Mouse (Mus musculus): ENCODE results near the gene Col11a1. TPM values are rescaled to one million over a fixed set of nuclear protein-coding genes. Genes with fewer than 3 reads are reported as not detected.

Col11a1 gene
- total RNA-seq (2021): under 1 TPM; 0.19 to 0.24 TPM

DNA sequence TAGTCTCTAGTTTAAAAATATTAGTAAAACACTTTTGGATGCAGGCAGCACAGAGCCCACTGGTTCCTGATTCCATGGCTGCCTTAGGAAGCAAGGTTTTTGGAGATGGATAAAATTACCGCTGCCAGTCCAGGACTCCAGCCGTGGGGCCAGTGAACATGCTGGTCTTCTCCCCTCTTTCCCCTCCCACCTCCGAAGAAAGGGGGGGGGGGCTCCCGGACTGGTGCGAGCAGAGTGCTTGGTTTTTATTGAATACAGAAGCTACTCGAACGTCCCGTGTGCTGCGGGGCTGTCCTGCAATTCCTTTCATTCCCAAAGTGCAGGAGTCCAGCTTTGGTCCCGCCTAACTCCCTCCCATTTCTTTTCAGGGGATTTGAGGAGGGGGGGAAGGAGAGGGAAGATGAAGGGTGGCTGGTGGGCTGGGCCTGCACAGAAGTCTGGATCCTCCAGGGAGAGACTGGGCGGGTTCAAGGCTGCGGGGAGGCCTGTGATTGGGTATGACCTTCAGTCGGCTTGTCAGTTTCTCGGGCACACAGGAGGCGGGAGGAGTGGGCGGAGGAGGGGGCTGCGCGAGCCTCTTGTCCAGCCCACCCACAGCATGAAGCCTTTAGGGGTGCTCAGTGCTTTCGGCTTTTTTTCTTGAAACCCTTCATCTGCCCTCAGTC lies at the start of gene Col11a1:
Gene Col11a1 (plus strand): TSS at position 570 of the 665 bp plus-strand sequence.
- DNase-seq: peak; percentile 13 to 14
- intact Hi-C loops (cut with DNase I): loop anchor here (5.0 kb wide), 1 partner anchor 378 kb away; no protein-coding TSS in a partner anchor

- no peak for DNase-seq
- intact Hi-C loops (cut with DNase I): no loop called here
Measured at GRCm38 (mm10) chr3:113990936-113991335, 39.4 kb upstream of the Col11a1 start.

DNA sequence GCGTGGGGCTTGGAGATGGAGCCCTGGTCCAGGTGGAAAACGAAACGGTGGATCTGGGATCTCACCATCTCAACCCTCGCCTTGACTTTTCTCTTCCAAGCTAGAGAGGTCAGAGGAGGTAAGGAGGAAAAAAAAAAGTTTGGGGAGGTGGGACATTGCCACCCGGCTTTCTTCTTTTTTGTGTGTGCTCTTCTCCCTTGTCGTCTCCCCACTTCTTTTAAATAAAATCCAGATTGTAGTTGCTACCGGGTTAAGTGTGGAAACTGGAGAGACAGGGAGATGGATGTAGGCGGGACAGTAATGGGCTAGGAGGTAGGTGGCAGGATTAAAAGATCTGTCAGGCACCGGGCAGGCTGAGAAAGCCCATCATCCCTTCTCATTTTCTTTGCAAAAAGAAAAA lies 546 bp downstream of the Col11a1 start:
- DNase-seq: no peak
- intact Hi-C loops (cut with DNase I): loop anchor here (5.0 kb wide), 1 partner anchor 379 kb away; no protein-coding TSS in a partner anchor

DNA sequence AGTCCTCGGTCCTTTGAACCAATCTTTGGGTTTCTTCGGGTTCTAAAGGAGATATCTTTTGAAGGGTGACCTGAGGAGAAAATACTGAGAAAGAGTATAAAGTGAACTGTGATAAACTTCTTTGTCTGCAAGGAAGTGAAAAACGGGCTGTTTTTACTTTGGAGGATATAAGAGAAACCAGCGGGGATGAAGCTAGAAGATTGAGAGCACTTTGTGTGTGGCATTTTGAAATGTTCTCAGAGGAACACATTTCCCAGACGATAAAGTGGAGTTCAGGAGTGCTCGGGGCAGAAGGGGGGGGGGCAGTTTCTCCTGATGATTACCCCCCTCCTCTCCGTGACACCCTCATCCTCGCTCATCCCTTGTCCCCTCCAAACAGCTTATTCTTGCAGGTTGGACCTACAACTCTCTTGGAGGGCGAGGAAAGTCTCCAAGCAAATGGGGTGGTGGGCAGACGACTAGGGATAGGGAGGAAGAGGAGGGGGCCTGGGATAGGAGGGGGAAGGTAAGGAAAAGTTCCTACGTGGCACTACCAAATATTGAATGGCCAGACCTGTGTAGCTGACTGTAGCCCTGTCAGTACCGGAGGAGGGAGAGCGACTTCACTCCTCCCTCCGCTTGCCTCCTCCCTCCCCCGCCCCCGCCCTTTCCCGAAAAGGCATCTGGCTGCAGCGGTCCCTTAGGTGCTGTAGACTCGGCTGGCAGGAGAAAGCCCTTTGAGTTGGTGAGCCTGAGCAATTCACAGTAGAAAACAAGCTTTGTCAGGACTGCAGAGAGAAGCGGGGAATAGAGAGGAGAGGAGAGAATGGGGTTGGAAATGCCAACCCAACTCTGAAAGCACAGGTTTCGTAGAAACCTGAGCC lies 1.2 kb downstream of the Col11a1 start:
- DNase-seq: no peak

DNA sequence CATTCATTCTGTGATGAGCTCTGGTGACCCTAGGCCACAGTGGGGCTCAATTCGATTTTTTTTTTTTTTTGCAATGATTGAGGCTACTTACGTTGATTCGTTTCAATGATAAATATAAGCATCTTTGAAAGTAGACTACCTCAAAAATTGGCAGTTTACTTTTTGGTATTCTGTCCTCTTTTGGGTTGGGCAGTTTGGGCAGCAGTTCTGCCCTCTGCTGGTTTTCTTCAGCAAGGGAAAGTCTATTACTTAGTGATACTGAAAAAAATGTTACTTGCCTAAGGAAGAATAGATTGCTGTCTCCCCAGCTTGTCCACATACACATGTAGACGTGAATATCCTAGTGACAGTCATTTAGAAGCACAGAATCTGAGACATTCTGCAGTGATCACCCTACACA lies 2.0 kb downstream of the Col11a1 start:
- DNase-seq: no peak
- intact Hi-C loops (cut with DNase I): loop anchor here (5.0 kb wide), 1 partner anchor 380 kb away; no protein-coding TSS in a partner anchor

More for the DNA sequence above, 1.2 kb downstream of the Col11a1 start:
- intact Hi-C loops (cut with DNase I): loop anchor here (5.0 kb wide), 1 partner anchor 379 kb away; no protein-coding TSS in a partner anchor

DNA sequence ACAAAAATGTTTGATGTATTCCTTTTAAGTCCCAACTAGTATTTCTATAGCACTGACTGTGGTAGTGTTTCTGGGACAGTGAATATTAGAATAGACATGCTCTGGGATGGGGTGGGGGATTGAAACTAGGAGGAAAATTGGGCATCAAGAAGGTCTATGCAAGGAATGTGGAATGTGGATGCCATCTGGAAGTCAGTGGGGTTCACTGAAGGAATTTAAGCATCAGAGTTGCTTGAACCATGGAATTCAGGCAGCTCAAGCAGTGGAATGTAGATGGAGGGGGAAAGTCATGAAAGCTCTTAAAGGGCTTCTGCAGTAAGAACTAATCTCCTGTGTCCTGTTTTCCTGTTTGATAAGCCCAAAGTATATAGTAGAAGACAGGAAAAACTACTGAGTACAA lies 22.1 kb downstream of the Col11a1 start:
- intact Hi-C loops (cut with DNase I): no loop called here
- no peak for DNase-seq

- no peak for DNase-seq
- intact Hi-C loops (cut with DNase I): no loop called here
Measured at GRCm38 (mm10) chr3:114053501-114053900, 23.2 kb downstream of the Col11a1 start.

DNA sequence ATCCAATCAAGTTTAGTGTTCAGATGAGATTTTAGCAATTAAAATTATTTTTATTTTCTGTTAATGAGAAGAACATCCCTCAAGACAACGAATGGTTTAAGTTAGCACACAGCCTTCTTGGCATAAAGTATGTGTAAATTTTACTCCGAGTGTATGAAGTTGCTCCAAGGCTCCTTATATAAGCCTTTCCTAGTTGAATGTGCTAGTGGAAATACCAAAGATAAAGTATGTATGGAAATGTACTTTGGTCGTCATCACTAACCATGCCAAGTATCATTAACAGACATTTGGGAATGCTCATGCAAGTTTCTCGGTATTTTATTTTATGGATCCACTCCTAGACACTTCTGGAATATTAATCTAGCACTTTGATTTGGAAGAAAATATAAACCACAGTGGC lies 34.8 kb downstream of the Col11a1 start:
- DNase-seq: no peak
- intact Hi-C loops (cut with DNase I): no loop called here

DNA sequence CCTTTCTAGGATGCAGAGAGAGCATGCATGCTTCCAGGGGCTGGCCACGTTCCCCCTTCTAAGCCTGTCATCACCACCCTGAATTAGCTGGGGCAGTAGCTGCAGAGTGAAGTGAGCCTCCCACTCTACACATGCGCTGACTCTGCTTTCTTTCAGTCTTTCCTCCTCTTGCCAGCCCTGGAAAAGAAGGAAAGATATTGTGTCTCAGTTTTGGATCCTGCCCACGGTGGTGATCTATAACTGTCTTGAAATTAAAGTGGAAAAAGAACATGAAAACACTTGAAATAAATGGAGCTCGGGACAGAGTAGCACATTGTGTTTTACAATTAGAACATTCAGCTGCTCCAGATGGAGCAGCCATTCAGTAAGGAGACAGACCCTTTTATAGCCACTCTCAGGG lies 35.2 kb downstream of the Col11a1 start:
- DNase-seq: no peak
- intact Hi-C loops (cut with DNase I): no loop called here

DNA sequence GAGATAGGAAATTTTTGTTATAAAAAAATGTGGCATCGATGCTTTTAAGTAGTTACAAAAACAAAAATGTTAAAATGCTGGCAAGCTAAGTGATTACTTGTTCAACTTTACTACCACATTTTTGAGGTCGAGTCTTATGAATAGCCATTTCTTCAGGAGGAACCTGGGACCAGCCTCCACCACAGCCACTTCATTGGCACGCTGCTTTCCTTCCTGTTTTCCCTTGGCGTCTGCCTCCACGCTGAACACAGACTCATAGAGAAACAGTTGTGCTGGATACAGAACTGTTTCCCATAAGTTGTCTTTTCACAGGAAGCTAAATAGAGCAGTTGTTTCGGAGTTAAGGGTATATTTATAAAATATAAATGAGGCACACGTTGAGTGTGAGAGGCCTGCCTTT lies 69.0 kb downstream of the Col11a1 start:
- DNase-seq: no peak
- intact Hi-C loops (cut with DNase I): no loop called here

DNA sequence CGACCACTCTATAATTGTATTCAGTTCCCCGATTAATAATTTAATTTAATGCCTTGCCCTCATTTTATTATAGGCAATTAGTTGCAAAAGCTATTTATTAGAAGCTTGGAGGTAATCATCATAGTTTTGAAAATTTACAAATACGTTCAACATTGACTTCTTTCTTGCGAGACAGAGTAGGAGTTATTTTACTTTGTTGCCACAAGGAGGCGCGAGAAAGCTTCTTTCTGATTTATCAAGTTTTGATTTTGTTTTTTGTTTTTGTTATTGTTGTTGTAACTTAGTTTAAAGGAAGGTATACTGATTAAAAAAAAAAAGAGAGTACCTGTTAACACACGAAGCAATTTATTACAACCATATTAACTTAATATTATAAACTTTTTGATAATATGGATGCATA lies 76.8 kb downstream of the Col11a1 start:
- intact Hi-C loops (cut with DNase I): no loop called here
- DNase-seq: no peak

DNA sequence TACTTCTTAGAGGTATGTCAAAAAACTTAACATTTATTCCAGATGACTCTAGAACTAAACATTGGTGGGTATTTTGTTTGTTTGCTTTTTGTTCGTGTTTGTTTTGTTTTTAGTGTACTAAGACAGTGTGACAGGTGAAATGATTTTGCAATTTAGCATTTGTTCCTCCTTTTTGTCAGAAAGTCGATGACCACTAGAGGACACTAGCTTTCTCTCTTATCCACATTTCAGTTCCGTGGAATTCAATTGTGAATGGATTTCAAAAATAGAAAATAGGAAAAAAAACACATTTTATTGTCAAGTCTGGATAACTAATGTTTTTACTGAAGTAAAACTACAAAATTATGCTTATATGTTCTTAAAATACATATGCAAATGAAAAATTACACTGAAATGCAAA lies 116.8 kb downstream of the Col11a1 start:
- no peak for DNase-seq
- intact Hi-C loops (cut with DNase I): no loop called here

DNA sequence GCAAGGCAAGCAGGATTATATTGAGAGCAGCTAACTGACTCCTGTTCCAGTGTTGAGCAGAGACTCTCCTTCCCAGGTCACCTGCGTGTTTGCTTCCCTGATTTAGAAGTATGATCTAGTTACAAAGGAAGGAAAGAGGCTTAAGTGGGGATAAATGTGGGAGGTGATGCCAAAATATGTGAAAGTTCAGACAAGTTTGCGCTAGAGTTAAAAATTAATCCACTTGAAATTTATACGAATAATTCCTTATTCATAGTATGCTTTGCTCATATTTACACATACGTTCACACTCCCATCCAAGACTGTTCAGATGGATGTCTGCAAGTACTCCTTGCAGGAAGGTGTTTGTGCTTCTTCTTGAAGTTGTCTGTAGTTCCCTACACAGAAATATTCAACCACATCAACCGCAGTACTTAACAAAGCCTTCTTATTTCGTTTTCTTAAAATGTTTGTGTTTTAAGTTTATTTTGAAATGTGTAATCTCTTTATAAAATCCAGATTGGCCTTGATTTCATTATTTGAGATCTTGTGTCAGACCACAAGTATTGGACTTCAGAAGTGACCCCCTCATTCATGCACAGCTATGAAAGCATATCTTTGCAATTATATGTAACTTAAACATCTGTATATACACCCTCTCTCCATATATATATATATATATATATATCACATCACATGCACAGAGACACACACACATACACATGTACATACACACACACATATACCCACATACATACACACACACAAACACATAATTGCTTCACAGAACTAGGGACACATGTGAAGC lies 167.8 kb downstream of the Col11a1 start:
- intact Hi-C loops (cut with DNase I): no loop called here
- no peak for DNase-seq

- DNase-seq: no peak
- intact Hi-C loops (cut with DNase I): no loop called here
Measured at GRCm38 (mm10) chr3:114212255-114212654, 181.9 kb downstream of the Col11a1 start.

DNA sequence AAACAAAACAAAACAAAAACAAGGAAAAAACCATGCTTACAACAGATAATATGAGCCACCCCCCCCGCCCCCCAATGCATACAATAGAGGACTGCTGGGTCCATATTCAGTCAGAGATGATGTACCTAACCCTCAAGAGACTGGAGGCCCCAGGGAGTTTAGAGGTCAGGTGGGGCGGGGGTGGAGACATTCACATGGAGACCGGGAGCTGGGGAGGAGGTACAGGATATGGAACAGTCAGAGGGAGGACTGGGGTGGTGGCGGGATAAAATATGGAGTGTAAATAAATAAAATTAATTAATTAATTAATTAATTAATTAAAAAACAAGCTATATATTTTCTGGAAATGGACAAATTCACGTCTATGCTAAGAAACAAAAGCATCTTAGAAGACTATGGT lies 185.8 kb downstream of the Col11a1 start:
- no peak for DNase-seq
- intact Hi-C loops (cut with DNase I): no loop called here

- intact Hi-C loops (cut with DNase I): no loop called here
- no peak for DNase-seq
Measured at GRCm38 (mm10) chr3:114229501-114229900, 199.2 kb downstream of the Col11a1 start.

Data from heart, postnatal 36 days (tissue).